In the genomic region with DNA sequence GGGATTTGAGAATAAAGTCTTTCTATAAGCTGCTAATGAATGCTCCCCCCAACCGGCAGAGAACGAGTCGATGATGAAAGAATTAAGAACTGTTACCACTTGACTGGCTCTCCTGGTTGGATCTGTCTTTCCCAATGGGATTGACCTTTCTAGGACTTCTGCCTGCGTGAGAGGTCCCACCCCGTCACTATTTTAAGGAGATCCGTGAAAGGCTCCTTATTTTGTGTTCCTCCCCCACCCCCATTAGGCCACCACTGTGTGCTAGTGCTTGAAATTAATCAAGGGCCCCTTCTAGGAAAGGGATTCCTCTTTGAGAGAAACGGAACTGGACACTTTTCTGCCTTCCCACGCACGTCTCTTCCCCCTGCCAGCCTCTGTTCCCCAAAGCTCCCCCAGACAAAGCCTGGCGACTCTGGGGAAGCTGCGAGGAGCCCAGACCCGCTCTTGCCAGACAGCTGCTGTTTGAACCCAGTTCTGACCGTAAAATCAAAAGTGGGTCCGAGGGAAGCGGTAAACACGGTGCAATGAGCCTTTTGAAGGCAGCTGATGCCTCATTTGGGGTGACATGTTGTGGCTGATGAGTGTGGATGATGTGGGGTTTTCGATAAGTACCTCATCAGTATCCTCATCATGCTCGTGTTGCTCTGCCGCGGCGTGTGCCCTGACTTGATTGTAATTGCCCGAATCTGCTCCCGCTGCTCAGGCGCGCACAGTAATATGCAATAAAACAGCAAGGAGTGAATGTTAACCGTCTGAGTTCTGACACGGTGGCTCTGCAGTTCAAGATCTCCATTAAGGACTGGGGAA, we compare ENCODE assay signal across 9 mouse cellular contexts. TPM values are rescaled to one million over a fixed set of nuclear protein-coding genes. Genes with fewer than 3 reads are reported as not detected.
DNase-seq lines count a peak whose midpoint lies in the region; ATAC-seq and TF ChIP-seq lines count a peak whose summit lies in the region.
"Had no signal": no experiment of that assay in that cellular context is flagged by ENCODE, and none has a peak within 500 bp of the region (broad histone marks: within the 10 kb centered on the region; RNA-seq: fewer than 3 reads in every experiment).

No protein-coding gene starts in this region.

- H3K4me1 ChIP-seq in E14TG2a.4 (replicated peaks; ENCODE audit: low read depth, low read length), result peaks cover 67% of the 10 kb centered on the region
- H3K4me1 ChIP-seq in forebrain, embryonic 14.5 days (ENCODE audit: control insufficient read depth, insufficient read depth, low read length), result peaks cover 16% of the 10 kb centered on the region; the same call in 1 of the 2 replicates
- no peaks in the 10 kb centered on the region for H3K4me1 ChIP-seq in liver, embryonic 15.5 days (replicated peaks)
- H3K4me1 ChIP-seq in neural tube, embryonic 14.5 days (ENCODE audit: control insufficient read depth, insufficient read depth, low read length), result peaks cover 10% of the 10 kb centered on the region; the same call in 1 of the 2 replicates

- H3K9ac ChIP-seq in forebrain, embryonic 14.5 days (ENCODE audit: low read length), result peak overlapping the region; percentile 48
- no peak overlapping the region for H3K9ac ChIP-seq in liver, embryonic 15.5 days
- H3K9ac ChIP-seq in neural tube, embryonic 14.5 days (replicated peaks; ENCODE audit: low read depth, low read length), result peak overlapping the region; percentile 47; the same call in 1 of the 2 replicates

- 6% methylated on average over 27 of the region's 27 CpGs for WGBS in forebrain, embryonic 14.5 days
- WGBS in liver, embryonic 15.5 days (ENCODE audit: insufficient replicate concordance), result 13% methylated on average over 27 of the region's 27 CpGs
- 2% methylated on average over 27 of the region's 27 CpGs for WGBS in neural tube, embryonic 14.5 days

- H3K27me3 ChIP-seq in E14TG2a.4 (ENCODE audit: insufficient read depth, low read length), result peaks cover 51% of the 10 kb centered on the region
- H3K27me3 ChIP-seq in forebrain, embryonic 14.5 days (replicated peaks; ENCODE audit: control insufficient read depth, insufficient read depth, low read length), result 0 out of 2 replicates have a peak, but pooled peaks cover 6% of the 10 kb centered on the region
- H3K27me3 ChIP-seq in liver, embryonic 15.5 days, result peaks cover 5% of the 10 kb centered on the region; the same call in 1 of the 2 replicates
- H3K27me3 ChIP-seq in neural tube, embryonic 14.5 days (ENCODE audit: control insufficient read depth, insufficient read depth, low read length), result 0 out of 2 replicates have a peak, but pooled peaks cover 4% of the 10 kb centered on the region

- H3K36me3 ChIP-seq in E14TG2a.4 (ENCODE audit: insufficient read depth, low read length), result no peaks in the 10 kb centered on the region
- no peaks in the 10 kb centered on the region for H3K36me3 ChIP-seq in forebrain, embryonic 14.5 days (ENCODE audit: control insufficient read depth, insufficient read depth, low read length)
- H3K36me3 ChIP-seq in liver, embryonic 15.5 days (replicated peaks), result no peaks in the 10 kb centered on the region
- no peaks in the 10 kb centered on the region for H3K36me3 ChIP-seq in neural tube, embryonic 14.5 days (ENCODE audit: control insufficient read depth, insufficient read depth, low read length)

- no peak for TF ChIP-seq CTCF in E14TG2a.4 (conservative IDR thresholded peaks at IDR 0.05; ENCODE audit: low read length)

- H3K9me3 ChIP-seq in E14TG2a.4 (ENCODE audit: low read length), result no peaks in the 10 kb centered on the region
- no peaks in the 10 kb centered on the region for H3K9me3 ChIP-seq in forebrain, embryonic 14.5 days (replicated peaks; ENCODE audit: control insufficient read depth, low read length)
- H3K9me3 ChIP-seq in liver, embryonic 15.5 days (replicated peaks), result no peaks in the 10 kb centered on the region
- H3K9me3 ChIP-seq in neural tube, embryonic 14.5 days (ENCODE audit: control insufficient read depth, low read length), result no peaks in the 10 kb centered on the region

- H3K4me3 ChIP-seq in E14TG2a.4 (replicated peaks; ENCODE audit: low read length), result peak overlapping the region; percentile 73
- peak overlapping the region; percentile 26 for H3K4me3 ChIP-seq in forebrain, embryonic 14.5 days (ENCODE audit: low read depth, low read length)
- peak overlapping the region; percentile 18 for H3K4me3 ChIP-seq in liver, embryonic 15.5 days (replicated peaks)
- peak overlapping the region; percentile 25 for H3K4me3 ChIP-seq in neural tube, embryonic 14.5 days (ENCODE audit: low read depth, low read length)
- H3K4me3 ChIP-seq: erythroblast, embryonic 14.5 days had no signal

- peak overlapping the region; percentile 22; the same call in 1 of the 2 replicates for H3K27ac ChIP-seq in forebrain, embryonic 14.5 days (ENCODE audit: low read depth, low read length)
- no peak overlapping the region for H3K27ac ChIP-seq in liver, embryonic 15.5 days (replicated peaks)
- H3K27ac ChIP-seq in neural tube, embryonic 14.5 days (ENCODE audit: low read depth, low read length), result peak overlapping the region; percentile 66; the same call in 1 of the 2 replicates

- ATAC-seq in frontal cortex, adult (ENCODE audit: low TSS enrichment), result peak; percentile 82
- peak; percentile 74 for ATAC-seq in forebrain, embryonic 14.5 days
- ATAC-seq in liver, embryonic 15.5 days (ENCODE audit: insufficient read depth), result no peak
- peak; percentile 88 for ATAC-seq in neural tube, embryonic 14.5 days (ENCODE audit: low read depth)

- no peak for DNase-seq in frontal cortex, postnatal 25 days (ENCODE audit: low spot score in 2 of 2)
- peak; percentile 72 for DNase-seq in forebrain, embryonic 14.5 days (ENCODE audit: low spot score)
- no peak for DNase-seq in urinary bladder, postnatal 4 days (ENCODE audit: low spot score in 2 of 2)
- no peak for DNase-seq in cerebellum, adult 9-11 months

- H3K4me2 ChIP-seq in forebrain, embryonic 14.5 days (ENCODE audit: low read length), result peak overlapping the region; percentile 58
- H3K4me2 ChIP-seq in liver, embryonic 15.5 days, result peak overlapping the region; percentile 52
- peak overlapping the region; percentile 58 for H3K4me2 ChIP-seq in neural tube, embryonic 14.5 days (ENCODE audit: low read depth, low read length)

RNA-seq across cellular contexts. Expression of gene Mbip, which starts 44.0 kb away (rescaled TPM):
- 50.3 and 58.8 TPM in 2 replicates for polyA plus RNA-seq in forebrain, embryonic 14.5 days (2014; fragmentation: Nextera tagmentation; extraction: Ambion mirVana)
- 9.5 and 9.9 TPM in 2 replicates for polyA plus RNA-seq in liver, embryonic 15.5 days (2015; fragmentation: Nextera tagmentation; extraction: Ambion mirVana)
- polyA plus RNA-seq in neural tube, embryonic 14.5 days (2014; fragmentation: Nextera tagmentation; extraction: Ambion mirVana), result 46.8 and 50.1 TPM in 2 replicates

Comparison
In these comparisons a context has a peak if more than half of its experiments do, and no peak if none do; other contexts are left out.
1. H3K4me3 ChIP-seq: peak in every context shown above with its lines; median percentile 73 in E14TG2a.4; 26 in forebrain, embryonic 14.5 days; 25 in neural tube, embryonic 14.5 days; 18 in liver, embryonic 15.5 days.